Mouse (Mus musculus): Measurements from ENCODE around the gene Fgfr2.

- TF ChIP-seq CTCF (IDR thresholded peaks at IDR 0.05; ENCODE audit: extremely low read depth, insufficient read length, insufficient replicate concordance, low read depth, low read length) (no peak), POLR2A (IDR thresholded peaks at IDR 0.05; ENCODE audit: low read depth, low read length) (no peak)
Observed at GRCm38 (mm10) chr7:132702492-132703070, 420.6 kb downstream of the Fgfr2 start.

Data from small intestine, adult 2 months (tissue).